Mouse (Mus musculus) liver, embryonic 14.5 days (tissue): ENCODE measurements around the gene Gsta2. TPM values are rescaled to one million over a fixed set of nuclear protein-coding genes. Genes with fewer than 3 reads are reported as not detected.
A peak's percentile ranks its signal among the peaks of the same experiment; 100 is the strongest.

Experiments
- ATAC-seq: fragments of 200-750 bp; cut with Nextera tagmentation; 2 replicates; pipeline ENCODE4 v1.8.0; 2017; ENCODE audit warnings: moderate number of reproducible peaks, mild to moderate bottlenecking, moderate library complexity; ENCODE audit not compliant: insufficient read depth
- DNase-seq, 3 experiments: peaks; one replicate each; pipeline ENCODE4 v3.0.0-alpha.2; 2012 to 2013; ENCODE audit warnings: low read depth in 3 of 3, low spot score in 3 of 3
- H3K27ac ChIP-seq: fragments of 300-500 bp; sonication (generic); 2 replicates; pipeline ENCODE4 v1.5.1; 2014; ENCODE audit warnings: moderate library complexity, mild to moderate bottlenecking, control low read depth, inconsistent platforms
- H3K27me3 ChIP-seq: fragments of 300-500 bp; sonication (generic); 2 replicates; pipeline ENCODE4 v1.6.1; 2014; ENCODE audit warnings: mild to moderate bottlenecking, low read length, moderate library complexity; ENCODE audit not compliant: control insufficient read depth, insufficient read depth
- H3K36me3 ChIP-seq: fragments of 300-500 bp; sonication (generic); replicated peaks from 2 replicates; pipeline ENCODE4 v1.6.1; 2014; ENCODE audit warnings: low read depth; ENCODE audit not compliant: control insufficient read depth, insufficient read depth
- H3K4me1 ChIP-seq, 2 experiments: fragments of 200-500 bp in 1 of 2; fragments of 300-500 bp in 1 of 2; sonication (generic) in 1 of 2; replicated peaks; 2 replicates each; pipeline ENCODE4 v1.6.1; 2012 to 2014; ENCODE audit warnings: antibody characterized with exemption in 1 of 2, inconsistent platforms in 1 of 2, low read length in 1 of 2; ENCODE audit not compliant: control insufficient read depth in 2 of 2, insufficient read depth in 2 of 2
- H3K4me2 ChIP-seq: fragments of 300-500 bp; sonication (generic); 2 replicates; pipeline ENCODE4 v1.6.1; 2014; ENCODE audit warnings: low read depth, mild to moderate bottlenecking, control low read depth, moderate library complexity
- H3K4me3 ChIP-seq, 2 experiments: fragments of 200-500 bp in 1 of 2; fragments of 300-500 bp in 1 of 2; sonication (generic) in 1 of 2; 2 replicates each; pipeline ENCODE4 v1.5.1; 2012 to 2014; ENCODE audit warnings: low read depth in 2 of 2, low read length in 2 of 2, mild to moderate bottlenecking in 2 of 2, control low read depth in 1 of 2, inconsistent platforms in 1 of 2, moderate library complexity in 1 of 2; ENCODE audit not compliant: insufficient read depth in 1 of 2
- H3K9ac ChIP-seq: fragments of 300-500 bp; sonication (generic); replicated peaks from 2 replicates; pipeline ENCODE4 v1.6.1; 2014; ENCODE audit warnings: mild to moderate bottlenecking, control low read depth, moderate library complexity
- H3K9me3 ChIP-seq: fragments of 300-500 bp; sonication (generic); 2 replicates; pipeline ENCODE4 v1.6.1; 2016; ENCODE audit warnings: low read length, mixed read lengths; ENCODE audit not compliant: control insufficient read depth
- CTCF ChIP-seq: IDR thresholded peaks from 2 replicates; pipeline ENCODE4 v1.5.1; 2016; ENCODE audit warnings: antibody characterized with exemption, low read depth, control low read depth
- EP300 ChIP-seq: IDR thresholded peaks from 2 replicates; pipeline ENCODE4 v1.6.1; 2016; ENCODE audit warnings: antibody characterized with exemption, low read depth
- WGBS: fragments of 180-500 bp; shearing (Covaris S2); extraction: QIAGEN DNeasy Blood & Tissue Kit; methylation state at CpG from one replicate; pipeline ENCODE4 v1.1.7; 2014; ENCODE audit not compliant: insufficient replicate concordance; 5-methylcytosine and 5-hydroxymethylcytosine counted together
- polyA plus RNA-seq, 2 experiments: library from polyadenylated mRNA; depleted of rRNA in 1 of 2; stranded (reverse) in 1 of 2; unstranded in 1 of 2; fragments of >200 nt; fragmentation: Nextera tagmentation in 1 of 2; extraction: Ambion mirVana in 1 of 2; gene quantifications; 2 replicates each; pipeline versions ENCODE4 v1.2.1 to v1.2.3; 2012 to 2014

The Gsta2 gene
- polyA plus RNA-seq, 2 experiments, result 0.07 to 0.29 TPM

- DNase-seq, result no peak
These were observed 39.6 kb upstream of the Gsta2 start for GRCm38 (mm10) chr9:78395244-78395629.

GRCm38 (mm10) chr9:78394602-78395001 is 39.0 kb upstream of the Gsta2 start:
- no peak for DNase-seq
- H3K9me3 ChIP-seq, result no peaks in the 10 kb centered on the region
- H3K36me3 ChIP-seq, result no peaks in the 10 kb centered on the region
- ATAC-seq, result no peak
- no peak overlapping the region for H3K9ac ChIP-seq
- TF ChIP-seq CTCF, result no peak
- no peak overlapping the region for H3K4me3 ChIP-seq
- 41% methylated on average over 7 of the region's 7 CpGs for WGBS
- no peaks in the 10 kb centered on the region for H3K4me1 ChIP-seq
- no peak overlapping the region for H3K27ac ChIP-seq
- H3K27me3 ChIP-seq, result peaks cover 43% of the 10 kb centered on the region
- no peak overlapping the region for H3K4me2 ChIP-seq

More at GRCm38 (mm10) chr9:78395244-78395629, 39.6 kb upstream of the Gsta2 start:
- Histone ChIP-seq H3K4me3 (no peak overlapping the region), H3K4me2 (no peak overlapping the region), H3K27me3 (peaks cover 43% of the 10 kb centered on the region), H3K36me3 (no peaks in the 10 kb centered on the region), H3K4me1 (no peaks in the 10 kb centered on the region), H3K27ac (no peak overlapping the region), H3K9ac (no peak overlapping the region), H3K9me3 (no peaks in the 10 kb centered on the region)
- WGBS, result 33% methylated on average over 11 of the region's 11 CpGs
- TF ChIP-seq CTCF (no peak), EP300 (no peak)
- no peak for ATAC-seq

GRCm38 (mm10) chr9:78393741-78394140 is 38.2 kb upstream of the Gsta2 start:
- H3K4me3 ChIP-seq, result no peak overlapping the region
- no peaks in the 10 kb centered on the region for H3K4me1 ChIP-seq
- no peak overlapping the region for H3K4me2 ChIP-seq
- ATAC-seq (no peak), DNase-seq (no peak)
- no peaks in the 10 kb centered on the region for H3K36me3 ChIP-seq
- H3K27me3 ChIP-seq, result peaks cover 43% of the 10 kb centered on the region
- H3K9me3 ChIP-seq, result no peaks in the 10 kb centered on the region
- H3K27ac ChIP-seq, result no peak overlapping the region
- 74% methylated on average over 10 of the region's 10 CpGs for WGBS
- no peak overlapping the region for H3K9ac ChIP-seq
- TF ChIP-seq CTCF (no peak), EP300 (no peak)

- Histone ChIP-seq H3K4me1 (no peaks in the 10 kb centered on the region), H3K4me3 (no peak overlapping the region), H3K27ac (no peak overlapping the region), H3K9me3 (no peaks in the 10 kb centered on the region), H3K4me2 (no peak overlapping the region), H3K36me3 (no peaks in the 10 kb centered on the region), H3K9ac (no peak overlapping the region), H3K27me3 (peaks cover 15% of the 10 kb centered on the region)
- TF ChIP-seq CTCF (no peak), EP300 (no peak)
- DNase-seq (no peak), ATAC-seq (no peak)
- WGBS, result 32% methylated on average over 5 of the region's 5 CpGs
These were observed 34.4 kb upstream of the Gsta2 start for GRCm38 (mm10) chr9:78389981-78390380.

GRCm38 (mm10) chr9:78386947-78387346 is 31.4 kb upstream of the Gsta2 start:
- no peak for ATAC-seq
- Histone ChIP-seq H3K9me3 (no peaks in the 10 kb centered on the region), H3K36me3 (no peaks in the 10 kb centered on the region), H3K9ac (no peak overlapping the region), H3K4me1 (no peaks in the 10 kb centered on the region), H3K4me3 (no peak overlapping the region), H3K27me3 (no peaks in the 10 kb centered on the region), H3K27ac (no peak overlapping the region), H3K4me2 (no peak overlapping the region)
- no peak for DNase-seq
- no peak for TF ChIP-seq CTCF
- no peak for TF ChIP-seq EP300
- 63% methylated on average over 7 of the region's 7 CpGs for WGBS

DNA sequence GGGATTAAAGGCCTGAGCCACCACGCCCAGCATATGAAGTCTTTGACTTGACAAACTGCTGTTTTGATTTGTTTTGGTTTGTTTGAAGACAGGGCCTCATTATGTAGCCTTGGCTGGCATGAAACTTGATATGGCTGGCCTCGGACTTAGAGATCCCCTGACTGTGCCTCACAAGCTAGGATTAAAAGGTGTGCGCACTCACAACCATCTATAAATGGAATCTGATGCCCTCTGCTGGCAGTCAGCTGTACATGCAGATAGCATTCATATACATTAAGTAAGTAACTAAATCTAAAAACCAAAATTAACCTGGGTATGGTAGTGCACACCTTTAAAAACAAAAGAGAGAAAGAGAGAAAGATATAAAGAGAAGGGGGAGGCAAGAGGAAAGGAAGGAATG is 30.3 kb upstream of the Gsta2 start:
- 36% methylated on average over 3 of the region's 3 CpGs for WGBS
- no peaks in the 10 kb centered on the region for H3K36me3 ChIP-seq
- no peak overlapping the region for H3K27ac ChIP-seq
- H3K4me3 ChIP-seq, result no peak overlapping the region
- ATAC-seq (no peak), DNase-seq (no peak)
- H3K9me3 ChIP-seq, result no peaks in the 10 kb centered on the region
- H3K27me3 ChIP-seq, result no peaks in the 10 kb centered on the region
- TF ChIP-seq CTCF (peak; percentile 58), EP300 (no peak)
- H3K9ac ChIP-seq, result no peak overlapping the region
- no peaks in the 10 kb centered on the region for H3K4me1 ChIP-seq
- no peak overlapping the region for H3K4me2 ChIP-seq
